Mouse (Mus musculus) MN1 (cell line): ENCODE measurements around the gene Tram1l1.
A peak's percentile ranks its signal among the peaks of the same experiment; 100 is the strongest.
"Not testable (repeated sequence)": the region's sequence is repeated elsewhere in the genome, so short reads cannot be mapped to it uniquely, and the experiment has no call there.

Experiments
- DNase-seq: peaks from one replicate; pipeline ENCODE4 v3.0.0-alpha.2; 2016; ENCODE audit warnings: low spot score

The Tram1l1 gene

GRCm38 (mm10) chr3:124320821-124321576, at the start of gene Tram1l1:
Gene Tram1l1 (plus strand): TSS chr3:124320855.
- no peak for DNase-seq

- DNase-seq = no peak
Measured at GRCm38 (mm10) chr3:124271229-124271628, 49.4 kb upstream of the Tram1l1 start.

DNA sequence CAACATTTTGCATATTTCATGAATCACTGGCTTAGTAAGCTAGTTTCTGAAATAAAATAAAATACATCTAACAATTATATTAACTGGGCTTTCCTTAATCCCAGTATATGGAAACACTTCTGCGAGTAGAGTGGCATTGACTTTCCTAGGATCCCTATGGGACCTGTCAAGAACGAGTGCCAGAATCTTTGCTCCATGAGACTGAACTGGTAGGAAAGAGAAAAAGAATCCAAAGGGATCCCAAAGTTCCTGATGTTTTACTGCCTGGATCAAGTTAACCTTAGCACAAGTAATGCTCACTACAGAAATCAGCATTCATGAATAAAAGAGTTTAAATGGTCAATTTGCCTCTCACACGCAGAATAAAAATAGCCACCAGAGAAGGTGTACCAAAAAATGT, 49.0 kb upstream of the Tram1l1 start:
- DNase-seq = no peak

DNA sequence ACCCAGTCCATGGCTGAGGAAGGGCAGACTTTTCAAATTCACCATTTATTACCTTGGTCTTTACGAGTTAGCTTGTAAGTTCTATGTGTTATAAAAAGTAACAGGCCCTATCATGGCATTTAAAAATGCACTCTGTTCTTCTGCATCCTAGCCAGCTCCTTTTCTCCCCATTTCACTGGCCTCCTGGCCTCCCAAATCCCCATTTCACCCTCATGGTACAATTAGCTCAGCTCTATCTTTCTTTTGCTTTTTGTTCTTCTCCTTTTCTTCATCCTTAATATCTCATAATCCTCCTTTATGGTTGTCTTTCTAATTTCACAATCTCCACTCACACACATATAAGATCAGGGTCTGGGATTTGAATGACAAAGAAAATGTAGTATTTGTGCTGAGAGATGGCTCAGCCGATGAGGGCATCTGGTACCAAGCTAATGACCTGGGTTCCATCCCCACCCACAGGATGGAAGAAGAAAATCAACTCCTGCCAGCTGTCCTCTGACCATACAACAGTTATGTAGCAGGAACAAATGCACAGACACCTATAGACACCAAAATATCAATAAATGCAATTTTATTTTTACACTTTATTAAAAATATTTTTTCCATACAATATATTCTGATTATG, 48.1 kb upstream of the Tram1l1 start:
- no peak for DNase-seq

GRCm38 (mm10) chr3:124274928-124275609, 45.6 kb upstream of the Tram1l1 start:
- DNase-seq = peak; percentile 20

DNA sequence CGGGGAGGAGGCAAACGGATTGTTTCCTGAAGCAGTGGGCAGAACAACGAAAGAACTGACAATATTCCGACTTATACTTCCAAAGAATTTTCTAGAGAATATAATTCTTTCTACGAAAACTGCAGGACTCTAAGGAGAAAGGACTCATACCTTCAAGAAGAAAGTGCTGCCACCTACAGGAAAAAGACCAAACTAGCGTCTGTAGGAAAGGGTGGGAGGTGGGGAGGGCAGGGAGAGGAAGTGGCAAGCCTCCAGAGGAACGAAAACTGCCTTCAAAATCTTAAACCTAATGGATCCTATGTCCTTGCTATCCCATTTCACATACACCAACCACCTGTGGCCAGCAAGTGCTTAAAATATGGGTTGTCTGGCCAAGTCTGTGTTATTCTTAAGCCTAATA, 31.7 kb upstream of the Tram1l1 start:
- not testable (repeated sequence) for DNase-seq

GRCm38 (mm10) chr3:124319254-124319653, 1.4 kb upstream of the Tram1l1 start:
- no peak for DNase-seq

DNA sequence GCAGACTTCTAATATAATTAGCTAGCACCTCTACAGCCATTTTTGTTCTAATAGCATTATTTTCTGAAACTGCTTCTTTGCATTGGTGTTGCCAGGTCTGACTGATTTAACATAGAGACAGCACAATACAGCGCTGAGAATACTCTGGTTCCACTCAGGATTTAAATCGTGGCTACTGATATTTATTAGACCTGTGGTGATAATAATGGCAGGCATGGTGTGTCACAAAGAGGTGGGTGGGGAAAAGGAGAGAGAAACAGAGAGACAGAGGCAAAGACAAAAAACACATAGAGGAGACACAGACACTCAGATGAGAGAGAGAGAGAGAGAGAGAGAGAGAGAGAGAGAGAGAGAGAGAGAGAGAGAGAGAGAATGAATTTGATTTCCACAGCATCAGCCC, 257 bp upstream of the Tram1l1 start:
- DNase-seq = no peak

DNA sequence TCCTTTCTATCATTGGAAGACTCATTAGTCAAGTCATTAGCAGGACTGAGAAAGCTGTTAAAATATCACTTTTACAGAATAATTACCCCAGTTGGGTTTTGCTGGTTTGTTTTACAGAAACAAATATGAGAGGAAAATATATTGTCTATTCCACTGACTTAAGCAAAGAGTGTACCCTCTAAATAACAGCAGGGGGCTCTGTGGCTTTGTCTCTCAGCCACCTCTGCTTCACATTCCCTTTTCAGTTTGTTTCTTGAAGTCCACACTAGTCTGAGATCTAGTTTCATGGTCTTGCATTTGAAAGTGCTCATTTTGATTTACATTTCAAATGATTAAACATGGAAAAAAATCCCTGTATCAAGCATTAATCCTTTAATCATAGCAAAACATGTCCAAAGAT, 25.8 kb downstream of the Tram1l1 start:
- no peak for DNase-seq

GRCm38 (mm10) chr3:124357533-124357932, 36.9 kb downstream of the Tram1l1 start:
- no peak for DNase-seq

DNA sequence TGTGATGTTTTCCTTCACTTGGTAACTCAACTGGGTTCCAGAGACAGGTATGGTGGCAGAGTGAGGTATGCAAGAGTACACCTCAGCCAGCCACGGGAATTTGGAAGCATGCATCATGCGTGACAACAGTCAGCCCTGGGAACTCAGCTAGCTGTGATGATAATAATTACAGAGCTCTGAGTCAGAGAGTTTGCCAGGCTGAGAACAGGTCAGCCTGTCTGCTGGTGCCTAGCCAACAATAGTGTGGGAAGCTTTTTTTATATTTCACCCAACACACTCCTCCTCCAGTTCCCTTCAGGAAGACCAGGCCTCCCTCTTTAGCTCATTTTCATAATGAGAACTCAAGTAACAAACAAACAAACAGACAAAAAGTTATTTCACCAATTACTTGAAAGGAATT, 51.4 kb downstream of the Tram1l1 start:
- no peak for DNase-seq
